Mouse (Mus musculus) layer of hippocampus, adult 18-20 months (tissue): ENCODE results near the gene Dscaml1. TPM values are rescaled to one million over a fixed set of nuclear protein-coding genes. Genes with fewer than 3 reads are reported as not detected.

ENCODE experiments used
- DNase-seq, 2 experiments: peaks; one replicate each; pipeline ENCODE4 v3.0.0; 2022; ENCODE audit warnings: low spot score in 2 of 2
- total RNA-seq, 2 experiments: library from RNA; stranded (reverse); gene quantifications; 2 replicates each; pipeline ENCODE4 v1.2.3; 2021

The Dscaml1 gene
- total RNA-seq, 2 experiments from 2014 or later, result 81.6 to 85.3 TPM

- no peak for DNase-seq
Observed at GRCm38 (mm10) chr9:45411111-45411510, 15.3 kb upstream of the Dscaml1 start.

GRCm38 (mm10) chr9:45411803-45412202, 14.6 kb upstream of the Dscaml1 start:
- peak in 1 of 2 experiments; percentile 82 for DNase-seq

DNA sequence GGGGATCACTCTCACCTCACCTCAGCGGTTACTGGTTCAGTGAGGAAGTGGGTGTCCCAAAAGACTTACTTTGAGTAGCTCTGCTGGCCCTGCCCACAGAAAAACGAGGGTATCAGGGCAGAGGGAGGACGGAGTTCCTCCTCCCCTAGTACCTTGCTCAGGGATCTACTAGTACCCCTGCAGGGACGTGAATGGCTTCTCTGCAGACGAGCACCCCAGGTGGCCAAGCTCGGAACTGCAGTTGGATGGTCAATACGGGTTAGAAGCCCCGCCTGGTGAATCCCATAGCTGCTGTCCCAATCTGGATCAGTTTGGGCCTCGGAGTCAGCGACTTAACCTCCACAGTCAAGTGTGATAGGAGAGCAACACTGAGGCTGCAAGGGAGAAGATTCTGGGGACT, 14.1 kb upstream of the Dscaml1 start:
- peak; percentile 75 to 94 for DNase-seq

GRCm38 (mm10) chr9:45412700-45413477, 13.5 kb upstream of the Dscaml1 start:
- DNase-seq, result no peak

DNA sequence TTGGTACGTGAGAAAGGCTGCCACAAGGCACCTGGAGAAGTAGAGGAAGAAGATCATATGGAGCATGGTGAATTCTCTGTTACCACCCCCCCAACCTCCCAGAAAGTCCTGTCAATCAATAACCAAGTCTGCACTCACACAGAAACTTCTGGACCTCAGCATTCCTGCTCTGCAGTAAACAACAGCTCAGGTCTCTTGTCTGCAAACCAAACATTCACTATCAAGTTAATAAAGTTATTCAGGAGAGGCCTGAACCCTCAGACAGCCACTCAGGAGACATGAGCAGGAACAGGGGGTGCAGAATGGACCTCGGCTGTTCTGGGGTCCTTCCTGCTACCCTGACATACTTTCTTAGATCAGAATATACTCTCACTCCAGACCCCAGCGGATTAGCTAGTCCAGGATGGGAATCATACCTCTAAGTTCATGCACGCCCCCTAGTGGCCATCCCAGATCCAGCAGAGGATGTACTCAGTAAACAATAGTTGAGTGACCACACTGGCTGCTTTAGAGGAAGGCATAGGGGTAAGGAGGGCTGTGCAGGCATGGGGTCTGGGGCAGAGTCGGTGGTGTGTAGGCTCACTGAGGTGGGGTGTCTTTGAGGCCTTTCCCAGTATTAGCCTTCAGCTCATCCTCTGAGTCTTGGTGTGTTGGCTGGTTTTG, 12.8 kb upstream of the Dscaml1 start:
- DNase-seq, result peak in 1 of 2 experiments; percentile 63

GRCm38 (mm10) chr9:45415912-45416311, 10.5 kb upstream of the Dscaml1 start:
- DNase-seq, result peak; percentile 65 to 93

GRCm38 (mm10) chr9:45417245-45417644, 9.2 kb upstream of the Dscaml1 start:
- peak in 1 of 2 experiments; percentile 66 for DNase-seq

DNA sequence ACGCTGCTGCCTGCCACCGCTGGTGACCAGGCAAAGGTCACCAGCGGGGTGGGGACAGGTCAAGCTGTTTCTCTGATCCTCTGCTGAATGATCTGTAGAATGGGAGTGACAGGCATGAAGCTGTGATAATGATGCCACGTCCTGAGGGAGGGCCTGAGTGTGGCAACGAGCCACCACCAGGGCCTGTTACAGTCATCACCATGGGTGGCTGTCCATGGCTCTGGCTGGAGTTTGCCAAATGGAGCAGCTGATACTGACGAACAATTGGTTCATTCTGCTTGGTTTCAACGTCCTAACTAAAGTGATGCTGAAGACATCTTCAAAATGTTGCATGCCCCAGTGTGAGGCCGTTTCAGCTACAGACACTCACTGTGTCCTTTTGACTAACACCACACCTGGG, 8.2 kb upstream of the Dscaml1 start:
- DNase-seq, result peak in 1 of 2 experiments; percentile 31

DNA sequence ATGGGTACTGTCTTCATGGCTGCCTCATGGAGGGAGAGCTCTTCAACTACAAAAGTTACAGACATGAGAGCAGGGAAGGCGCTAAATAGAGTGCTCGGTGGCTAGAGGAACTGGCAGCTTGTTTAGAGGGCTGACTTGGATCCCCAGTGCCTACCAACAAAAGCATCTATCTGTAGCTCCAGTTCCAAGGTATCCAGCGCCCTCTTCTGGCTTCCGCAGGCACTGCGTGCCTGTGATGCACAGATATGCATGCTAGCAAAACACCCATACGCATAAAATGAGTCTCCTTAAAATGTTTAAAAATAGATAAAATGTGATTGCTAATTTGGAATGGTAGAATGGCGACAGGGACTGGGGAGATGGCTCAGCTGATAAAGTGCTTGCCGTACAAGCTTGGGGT, 5.2 kb upstream of the Dscaml1 start:
- DNase-seq, result peak in 1 of 2 experiments; percentile 50

- no peak for DNase-seq
Observed at GRCm38 (mm10) chr9:45422761-45423298, 3.6 kb upstream of the Dscaml1 start.

DNA sequence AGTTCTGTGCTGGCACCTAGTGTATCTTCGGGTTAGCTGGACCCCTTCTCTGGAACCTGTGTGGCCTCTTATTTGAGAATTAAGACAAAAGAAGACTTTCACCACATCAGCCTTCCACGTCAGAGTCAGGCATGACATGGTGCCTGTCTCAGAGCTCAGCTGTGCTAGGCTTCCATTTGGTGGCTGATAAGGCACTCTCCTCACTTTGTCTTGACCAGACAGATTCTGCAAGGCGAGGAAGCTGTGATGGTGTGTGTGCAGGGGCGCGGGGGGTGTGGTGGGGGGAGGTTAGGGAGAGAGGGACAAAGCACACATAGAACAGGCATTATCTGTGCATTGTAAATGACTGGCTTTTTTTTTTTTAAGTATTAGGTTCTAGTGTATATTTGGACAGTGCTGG, 3.0 kb downstream of the Dscaml1 start:
- DNase-seq, result no peak

- peak; percentile 62 to 70 for DNase-seq
Observed at GRCm38 (mm10) chr9:45429951-45430697, 3.7 kb downstream of the Dscaml1 start.

DNA sequence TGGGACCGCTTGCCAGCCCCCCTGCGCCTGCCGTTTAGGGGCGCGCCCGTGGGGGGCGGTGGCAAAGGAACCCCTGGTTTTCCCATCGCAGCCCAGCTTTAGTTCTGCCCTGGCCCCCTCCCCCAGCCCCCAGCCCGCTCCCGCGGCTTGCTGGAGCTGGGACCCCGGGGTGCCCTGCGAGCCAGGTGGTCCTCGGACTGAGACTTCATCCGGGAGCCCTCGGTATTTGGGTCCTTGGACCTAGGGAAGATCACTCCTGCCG, 4.2 kb downstream of the Dscaml1 start:
- no peak for DNase-seq

DNA sequence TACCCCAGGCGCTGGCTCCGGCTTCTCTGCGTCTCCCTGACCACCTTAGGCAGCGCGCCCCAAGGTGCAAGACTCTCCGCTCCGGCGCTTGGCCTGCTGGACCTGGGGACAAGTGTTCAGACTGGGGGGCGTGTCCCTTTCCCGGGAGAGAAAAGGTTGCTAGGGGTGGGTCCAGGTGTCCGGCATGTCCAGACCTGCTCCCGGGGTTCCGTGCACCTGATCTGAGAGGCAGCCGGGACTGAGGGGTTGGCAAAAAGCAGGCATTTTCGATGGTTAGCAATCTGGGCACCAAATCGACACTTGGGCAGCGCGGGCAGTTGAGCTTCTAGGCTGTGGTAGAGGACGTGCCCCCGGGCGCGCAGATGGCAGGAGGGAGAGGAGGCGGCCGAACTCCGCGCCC, 4.7 kb downstream of the Dscaml1 start:
- peak in 1 of 2 experiments; percentile 36 for DNase-seq

- DNase-seq, result peak; percentile 64 to 82
Observed at GRCm38 (mm10) chr9:45432639-45433038, 6.2 kb downstream of the Dscaml1 start.

GRCm38 (mm10) chr9:45433119-45433518, 6.7 kb downstream of the Dscaml1 start:
- peak in 1 of 2 experiments; percentile 43 for DNase-seq

GRCm38 (mm10) chr9:45434171-45434570, 7.7 kb downstream of the Dscaml1 start:
- DNase-seq, result peak in 1 of 2 experiments; percentile 61

DNA sequence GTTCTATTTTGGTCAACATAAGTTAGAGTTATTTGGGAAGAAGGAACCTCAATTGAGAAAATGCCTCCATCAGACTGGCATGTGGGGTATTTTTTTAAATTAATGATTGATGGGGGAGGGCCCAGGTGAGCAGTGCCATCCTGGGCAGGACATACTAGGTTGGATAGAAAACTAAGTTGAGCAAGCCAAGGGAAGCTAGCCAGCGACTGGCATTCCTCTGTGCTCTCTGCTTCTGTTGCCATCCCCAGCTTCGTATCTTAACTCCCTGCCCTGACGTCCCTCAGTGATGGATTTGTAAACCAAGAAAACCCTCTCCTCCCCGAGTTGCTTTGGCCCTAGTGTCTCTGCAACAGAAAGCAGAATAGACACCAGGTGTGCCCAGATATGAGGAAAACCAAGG, 12.6 kb downstream of the Dscaml1 start:
- DNase-seq, result no peak

DNA sequence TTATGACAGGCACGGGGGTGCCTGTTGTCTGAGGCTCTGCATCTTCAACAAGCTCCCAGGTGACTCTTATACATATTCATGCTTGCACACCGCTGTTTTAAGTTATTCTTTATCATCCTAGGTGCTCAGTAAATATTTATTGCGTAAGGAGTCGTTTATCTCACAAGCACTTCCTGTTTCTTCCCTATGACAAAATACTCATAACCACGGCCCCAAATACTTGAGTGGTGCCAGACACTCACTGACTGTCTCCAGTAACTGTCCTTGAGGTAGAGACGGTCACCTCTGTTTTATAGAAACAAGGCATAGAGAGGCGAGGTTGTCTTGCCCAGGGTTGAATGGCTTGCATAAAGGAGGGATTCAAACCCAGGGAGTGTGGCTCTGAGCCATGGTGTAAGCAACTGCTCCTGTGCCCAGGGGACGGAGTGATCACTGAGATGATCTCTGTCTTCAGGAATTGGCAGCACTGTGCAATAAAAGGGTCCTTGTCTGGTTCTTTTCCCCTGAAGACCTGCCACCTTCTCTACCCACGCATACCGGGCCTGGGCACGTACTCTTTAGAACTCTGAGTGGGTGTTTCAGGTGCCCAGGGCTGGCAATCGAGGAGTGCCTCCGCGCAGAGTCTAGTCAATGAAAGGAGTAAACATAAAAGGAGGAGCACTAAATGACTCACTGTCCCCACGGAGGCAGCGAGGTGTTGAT, 13.8 kb downstream of the Dscaml1 start:
- no peak for DNase-seq

GRCm38 (mm10) chr9:45444251-45444798, 17.9 kb downstream of the Dscaml1 start:
- no peak for DNase-seq

GRCm38 (mm10) chr9:45449658-45450057, 23.2 kb downstream of the Dscaml1 start:
- DNase-seq, result no peak
